Mouse (Mus musculus): ENCODE data around the gene Psmb7.

The Psmb7 gene

DNA sequence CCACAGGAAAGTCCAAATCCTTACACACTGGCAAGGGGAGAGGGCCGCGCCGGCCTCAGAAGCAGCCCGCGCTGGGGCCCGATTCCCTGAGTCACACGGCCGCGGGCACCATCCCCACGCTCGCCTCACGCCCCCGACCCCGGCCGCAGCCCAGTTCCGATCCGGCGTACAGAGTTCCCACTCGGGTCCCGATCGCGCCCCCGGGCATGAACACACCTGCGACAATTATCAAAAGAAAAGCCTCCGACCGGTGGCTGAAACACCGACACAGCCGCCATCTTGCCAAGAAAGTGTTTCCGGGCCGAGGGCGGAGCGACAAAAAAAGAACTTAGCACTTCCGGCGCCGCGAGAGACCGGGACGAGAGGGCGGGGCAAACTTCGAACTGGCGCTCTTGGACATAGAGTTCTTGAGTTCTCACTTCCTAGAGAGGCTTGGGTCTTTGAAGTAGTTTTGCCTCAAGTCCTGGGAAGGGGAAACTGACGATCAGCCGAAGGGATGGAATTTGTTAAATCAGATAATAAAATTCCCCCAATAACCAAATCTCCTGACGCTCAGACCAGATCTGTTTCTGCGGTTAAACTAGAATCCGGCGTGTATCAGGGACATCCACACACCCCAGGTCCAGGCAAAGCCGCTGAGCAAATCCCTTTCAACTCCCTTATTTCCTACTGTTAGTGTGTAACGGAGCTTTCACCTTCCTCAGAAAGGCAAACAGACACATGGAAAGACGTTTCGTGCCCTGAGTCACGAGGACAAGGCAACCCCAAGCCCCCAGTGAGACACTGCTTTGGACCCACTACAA is at the start of gene Psmb7:
Gene Psmb7 (minus strand): TSS at position 463 of the 803 bp plus-strand sequence.
- in situ Hi-C loops (cut with MboI; ENCODE audit: low pct_unique_long_range_greater_than_20kb in 1 of 2, low sequenced_read_pairs in 2 of 2, unreplicated experiment in 1 of 2): no loop called here

DNA sequence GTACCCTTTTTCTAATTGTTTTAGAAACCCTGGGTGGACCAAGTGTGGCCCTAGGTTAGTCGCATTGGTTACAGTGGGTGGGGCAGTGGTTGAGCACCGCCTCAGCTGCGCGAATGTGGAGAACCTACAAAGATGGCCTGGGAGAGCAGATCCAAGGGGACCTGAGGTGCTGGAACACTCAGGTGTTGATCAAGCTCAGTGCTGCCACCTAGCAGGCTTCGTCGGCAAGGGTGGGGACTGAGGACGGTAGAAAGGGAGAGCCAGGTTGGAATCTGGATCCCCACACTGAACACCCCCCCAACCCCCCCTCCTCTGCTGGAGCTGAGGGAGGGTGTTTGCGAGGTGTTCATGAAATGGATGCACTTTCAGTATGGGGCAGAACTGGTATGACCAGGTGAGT is 47.7 kb upstream of the Psmb7 start:
- in situ Hi-C loops (cut with MboI; ENCODE audit: low pct_unique_long_range_greater_than_20kb in 1 of 2, low sequenced_read_pairs in 2 of 2, unreplicated experiment in 1 of 2): no loop called here

DNA sequence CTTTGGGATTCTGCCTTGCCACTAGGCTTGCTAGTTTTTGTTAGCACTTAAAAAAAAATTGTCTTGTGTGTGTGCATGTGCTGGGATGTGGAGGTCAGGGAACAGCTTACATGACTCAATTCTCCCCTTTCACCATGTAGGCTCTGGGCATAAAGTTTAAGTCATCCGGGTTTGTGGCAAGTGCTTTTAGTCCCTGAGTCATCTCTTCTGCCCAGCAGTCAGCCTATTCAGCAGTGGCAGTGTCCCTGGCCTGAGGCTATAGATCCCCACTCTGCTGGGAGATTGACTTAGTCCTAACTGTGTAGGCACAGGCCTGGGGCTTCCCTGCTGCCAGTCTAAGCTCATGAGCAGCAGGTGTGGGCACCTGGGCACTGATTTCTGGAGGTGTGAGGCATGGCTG is 46.0 kb upstream of the Psmb7 start:
- in situ Hi-C loops (cut with MboI; ENCODE audit: low pct_unique_long_range_greater_than_20kb in 1 of 2, low sequenced_read_pairs in 2 of 2, unreplicated experiment in 1 of 2): no loop called here

DNA sequence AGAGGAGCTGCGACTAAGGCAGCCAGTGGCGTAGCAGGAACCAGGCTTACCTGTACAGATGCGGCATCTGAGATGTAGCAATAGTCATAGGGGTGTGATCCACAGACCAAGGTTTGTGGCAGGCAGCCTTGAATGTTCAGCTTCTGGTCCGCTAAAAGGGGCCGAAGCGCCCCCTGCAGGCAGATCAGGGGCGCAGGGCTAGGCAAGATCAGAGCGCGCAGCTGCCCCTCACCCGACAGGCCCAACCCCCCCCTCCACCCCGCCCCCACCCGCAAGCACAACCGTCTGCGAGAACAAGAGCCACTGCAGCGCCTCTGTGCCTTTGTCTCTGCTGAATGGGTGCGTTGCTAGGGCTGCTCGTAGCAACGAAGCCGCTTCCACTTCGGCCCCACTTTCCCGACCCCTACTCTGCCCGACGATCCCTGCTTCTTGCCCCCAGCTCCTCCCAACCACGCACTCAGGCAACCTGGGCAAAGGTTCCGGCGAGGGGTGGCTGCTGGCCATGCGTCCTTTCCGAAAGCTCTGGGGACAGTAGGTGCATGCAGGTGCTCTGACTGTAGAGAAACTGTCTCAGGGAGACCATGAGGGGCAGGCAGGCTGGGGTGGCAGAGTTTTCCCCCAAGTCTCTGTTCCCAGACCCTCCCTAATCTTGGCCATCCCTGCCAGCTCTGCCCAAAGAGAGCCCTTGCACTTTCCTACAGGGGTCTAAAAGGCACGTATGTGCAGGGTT is 45.1 kb upstream of the Psmb7 start:
- in situ Hi-C loops (cut with MboI; ENCODE audit: low pct_unique_long_range_greater_than_20kb in 1 of 2, low sequenced_read_pairs in 2 of 2, unreplicated experiment in 1 of 2): no loop called here

DNA sequence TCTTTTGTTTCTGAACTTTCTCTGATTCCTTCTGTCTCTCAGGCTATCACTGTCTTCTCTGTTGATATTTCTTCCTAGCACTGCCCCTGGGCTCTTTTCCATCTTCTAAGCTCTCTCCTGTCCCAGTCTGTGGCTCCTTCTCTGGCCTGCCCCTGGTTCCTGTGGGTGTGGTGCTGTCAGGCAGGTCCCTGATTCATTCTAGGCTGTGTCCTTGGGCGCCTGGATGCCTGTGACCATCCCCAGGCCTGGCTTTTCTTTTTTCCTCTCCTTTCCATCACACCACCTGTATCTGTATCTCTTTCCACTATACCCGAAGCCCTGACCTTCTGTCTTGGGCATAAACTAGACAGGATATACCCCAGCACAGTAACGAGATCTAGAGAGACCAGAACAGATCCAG is 41.9 kb upstream of the Psmb7 start:
- in situ Hi-C loops (cut with MboI; ENCODE audit: low pct_unique_long_range_greater_than_20kb in 1 of 2, low sequenced_read_pairs in 2 of 2, unreplicated experiment in 1 of 2): no loop called here

DNA sequence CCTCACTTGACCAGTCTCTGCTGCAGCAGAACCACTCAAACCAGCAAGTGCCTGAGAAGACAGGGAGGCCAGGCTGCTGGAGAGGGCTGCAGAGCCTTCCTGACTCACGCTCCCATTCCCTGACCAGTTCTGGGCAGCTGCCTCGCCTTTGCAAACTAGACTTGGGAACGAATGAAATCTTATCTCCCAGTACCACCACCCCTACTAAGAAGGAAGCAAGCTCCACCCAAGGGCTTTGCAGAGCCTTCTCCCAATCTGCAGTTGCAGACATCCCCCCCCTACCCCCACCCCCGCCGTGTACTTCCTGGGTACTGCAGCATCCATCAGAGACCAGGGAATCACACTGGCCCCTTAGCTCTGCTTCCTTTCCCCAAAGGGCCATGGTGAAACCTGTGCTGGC is 39.2 kb upstream of the Psmb7 start:
- in situ Hi-C loops (cut with MboI; ENCODE audit: low pct_unique_long_range_greater_than_20kb in 1 of 2, low sequenced_read_pairs in 2 of 2, unreplicated experiment in 1 of 2): no loop called here

DNA sequence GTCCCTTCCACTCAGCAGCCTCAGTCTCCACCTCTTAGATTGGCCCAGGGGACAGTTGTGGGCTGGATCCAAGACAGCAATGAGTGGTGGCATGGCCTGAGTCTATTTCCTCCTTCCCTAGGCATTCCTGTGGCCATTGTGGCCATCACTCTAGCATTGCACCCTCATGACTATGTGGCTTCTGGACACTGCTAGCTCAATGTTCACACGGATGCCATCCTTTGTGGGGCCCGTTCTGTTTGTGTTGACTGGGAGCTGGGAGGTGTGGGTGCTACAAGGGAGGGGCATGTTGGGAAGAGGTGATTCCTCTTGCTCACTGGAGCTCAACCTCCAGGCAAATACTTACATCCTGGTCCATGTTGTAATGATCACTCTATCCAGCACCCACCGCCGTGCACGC is 38.3 kb upstream of the Psmb7 start:
- in situ Hi-C loops (cut with MboI; ENCODE audit: low pct_unique_long_range_greater_than_20kb in 1 of 2, low sequenced_read_pairs in 2 of 2, unreplicated experiment in 1 of 2): no loop called here

DNA sequence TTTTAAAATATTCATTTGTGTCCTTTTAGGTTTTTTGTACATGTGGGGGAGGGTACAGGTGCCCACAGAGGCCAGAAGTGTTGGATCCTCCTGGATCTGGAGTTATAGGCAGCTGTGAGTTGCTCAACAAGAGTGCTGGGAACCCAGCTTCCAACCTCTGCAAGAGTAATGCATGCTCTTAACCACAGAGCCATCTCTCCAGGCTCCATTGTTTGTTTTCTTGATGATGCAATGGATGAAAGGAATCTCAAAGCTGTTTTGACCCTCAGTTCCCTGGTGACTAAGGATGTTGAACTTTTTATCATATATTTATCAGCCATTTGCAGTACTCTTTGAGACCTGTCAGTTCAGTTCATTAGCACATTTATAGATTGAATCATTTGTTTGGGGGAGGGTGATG is 35.1 kb upstream of the Psmb7 start:
- in situ Hi-C loops (cut with MboI; ENCODE audit: low pct_unique_long_range_greater_than_20kb in 1 of 2, low sequenced_read_pairs in 2 of 2, unreplicated experiment in 1 of 2): no loop called here

DNA sequence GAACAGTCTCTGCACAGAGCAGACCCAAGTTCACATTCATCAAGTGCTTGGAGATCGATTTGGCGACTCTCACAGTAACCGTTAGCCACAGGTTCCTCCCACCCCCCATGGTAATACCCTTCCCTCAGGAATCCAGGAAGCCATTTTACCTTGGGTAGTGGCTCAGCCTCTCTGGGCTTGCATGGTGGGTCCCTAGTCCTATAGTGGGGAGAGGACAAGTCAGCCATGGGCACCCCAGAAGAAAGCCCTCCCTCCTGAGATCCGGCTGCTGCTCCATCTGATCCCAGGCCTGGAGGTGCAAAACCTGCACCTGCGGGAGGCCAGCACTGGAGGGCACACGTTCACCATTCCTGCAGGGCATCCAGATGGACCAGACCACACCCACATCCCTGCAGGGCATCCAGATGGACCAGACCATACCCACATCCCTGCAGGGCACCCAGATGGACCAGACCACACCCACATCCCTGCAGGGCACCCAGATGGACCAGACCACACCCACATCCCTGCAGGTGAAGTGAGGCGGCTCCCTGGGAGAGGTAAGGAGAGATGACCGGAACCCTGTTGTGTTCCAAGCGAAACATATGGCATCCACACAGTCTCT is 31.6 kb upstream of the Psmb7 start:
- in situ Hi-C loops (cut with MboI; ENCODE audit: low pct_unique_long_range_greater_than_20kb in 1 of 2, low sequenced_read_pairs in 2 of 2, unreplicated experiment in 1 of 2): no loop called here

DNA sequence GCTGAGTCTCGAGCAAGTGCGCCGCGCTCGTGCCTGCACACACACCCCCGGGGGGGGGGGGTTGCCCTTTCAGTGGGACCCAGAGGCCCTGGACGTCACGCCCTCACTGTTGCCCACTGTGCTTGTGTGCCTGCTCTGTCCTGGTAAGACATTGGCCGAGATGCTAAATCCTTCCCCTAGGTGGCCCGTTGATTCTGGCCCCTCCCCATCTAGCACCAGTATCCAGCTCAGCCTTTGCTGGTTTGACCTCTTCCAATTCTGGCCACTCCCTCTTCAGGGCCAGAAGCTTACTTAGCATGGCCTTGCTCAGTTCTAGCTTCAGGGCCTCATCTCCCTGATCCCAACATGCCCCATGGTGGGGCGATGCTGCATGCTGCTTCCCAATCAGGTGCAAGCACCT is 28.6 kb upstream of the Psmb7 start:
- in situ Hi-C loops (cut with MboI; ENCODE audit: low pct_unique_long_range_greater_than_20kb in 1 of 2, low sequenced_read_pairs in 2 of 2, unreplicated experiment in 1 of 2): no loop called here

DNA sequence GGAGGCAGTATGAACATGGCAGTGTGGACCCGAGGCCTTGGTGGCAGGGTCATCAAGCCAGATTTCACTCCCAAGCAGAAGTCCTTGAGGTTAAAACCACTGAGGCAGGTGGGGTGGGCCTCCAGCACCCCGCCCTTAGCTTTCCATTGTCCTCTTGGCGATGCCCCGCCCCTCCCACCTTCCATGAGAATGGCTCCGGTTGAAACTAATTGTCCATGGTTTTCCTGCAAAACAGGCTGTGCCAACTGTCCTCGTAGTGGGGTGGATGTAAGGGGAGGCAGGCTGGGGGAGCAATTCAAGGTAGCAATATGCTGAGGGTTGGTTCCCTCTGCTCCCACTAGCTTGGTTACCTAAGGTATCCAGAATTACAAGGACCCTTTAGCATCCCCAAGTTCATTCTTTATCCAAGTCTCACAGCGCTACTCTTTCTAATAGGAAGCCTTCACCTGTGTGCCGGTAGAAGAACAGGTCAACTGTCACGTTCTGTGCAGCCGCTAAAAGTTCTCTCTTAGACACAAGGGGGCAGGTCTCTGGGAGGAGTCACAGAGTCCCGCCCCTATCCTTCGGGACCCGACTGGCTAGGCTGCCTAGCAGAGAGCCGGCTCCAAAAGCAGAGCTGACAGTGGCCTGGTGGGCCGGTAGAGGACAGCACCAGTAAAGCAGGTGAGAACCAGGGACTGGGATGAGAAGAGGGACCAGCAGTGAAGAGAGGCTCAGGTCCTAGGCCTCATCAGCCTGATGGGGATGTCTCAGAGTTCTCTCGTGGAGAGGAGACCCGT is 25.1 kb upstream of the Psmb7 start:
- in situ Hi-C loops (cut with MboI; ENCODE audit: low pct_unique_long_range_greater_than_20kb in 1 of 2, low sequenced_read_pairs in 2 of 2, unreplicated experiment in 1 of 2): no loop called here

DNA sequence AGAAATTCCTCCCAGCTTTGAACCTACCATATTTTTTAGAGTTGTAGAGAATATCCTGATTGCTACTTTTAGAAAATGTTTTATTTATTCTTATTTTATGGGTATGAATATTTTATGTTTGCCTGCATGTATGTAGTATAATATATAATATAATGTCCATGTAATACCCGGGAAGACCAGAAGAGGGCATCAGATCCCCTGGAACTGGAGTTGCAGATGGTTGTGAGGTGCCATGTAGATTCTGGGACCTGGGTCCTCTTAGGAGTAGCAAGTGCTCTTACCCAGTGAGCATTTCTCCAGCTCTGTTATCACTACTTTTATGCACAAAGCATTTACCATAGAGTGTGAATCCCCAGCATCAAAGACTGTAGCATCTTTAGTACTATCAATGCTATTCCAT is 17.5 kb upstream of the Psmb7 start:
- in situ Hi-C loops (cut with MboI; ENCODE audit: low pct_unique_long_range_greater_than_20kb in 1 of 2, low sequenced_read_pairs in 2 of 2, unreplicated experiment in 1 of 2): no loop called here

DNA sequence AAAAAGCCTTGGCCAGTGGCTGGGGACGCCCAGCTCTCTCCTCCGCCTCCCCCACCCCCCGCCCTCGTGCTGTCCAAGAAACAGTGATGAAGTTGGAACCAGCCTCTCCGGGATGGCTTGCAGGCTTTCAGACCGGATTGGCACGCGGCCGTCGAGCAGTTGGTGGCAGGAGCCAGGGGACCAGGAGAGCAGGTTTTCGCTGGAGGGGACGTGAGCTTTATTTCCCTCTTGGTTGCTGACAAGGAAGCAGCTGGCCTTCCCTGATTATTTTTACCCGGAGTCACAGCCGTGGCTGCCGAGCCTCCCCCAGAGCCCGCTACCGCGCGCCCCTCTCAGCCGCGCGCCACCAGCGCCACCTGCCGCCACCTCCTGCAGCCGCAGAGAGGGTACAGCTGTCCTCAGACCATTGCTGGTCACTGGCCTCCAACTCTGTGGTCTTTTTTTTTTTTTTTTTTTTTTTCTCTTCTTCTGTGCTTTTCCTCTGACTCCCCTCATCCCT is 14.5 kb upstream of the Psmb7 start:
- in situ Hi-C loops (cut with MboI; ENCODE audit: low pct_unique_long_range_greater_than_20kb in 1 of 2, low sequenced_read_pairs in 2 of 2, unreplicated experiment in 1 of 2): no loop called here

DNA sequence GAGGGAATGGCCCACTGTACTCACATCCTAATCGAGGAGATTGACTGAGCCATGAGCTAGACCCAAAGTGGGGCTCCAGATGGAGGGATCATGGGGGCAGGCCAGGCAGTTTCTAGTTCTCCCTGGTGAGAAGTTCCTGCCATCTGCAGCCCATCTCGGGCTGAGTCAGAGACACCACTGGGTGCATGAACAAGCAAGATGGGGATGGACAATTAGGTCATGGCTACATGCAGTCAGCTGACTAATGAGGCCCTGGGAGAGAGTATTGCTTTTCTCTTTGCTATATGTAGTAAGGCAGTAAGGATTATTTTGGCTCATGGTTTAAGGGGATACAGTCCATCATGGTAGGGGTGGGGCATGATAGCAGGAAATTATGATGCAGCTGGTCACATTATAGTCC is 9.8 kb upstream of the Psmb7 start:
- in situ Hi-C loops (cut with MboI; ENCODE audit: low pct_unique_long_range_greater_than_20kb in 1 of 2, low sequenced_read_pairs in 2 of 2, unreplicated experiment in 1 of 2): no loop called here

DNA sequence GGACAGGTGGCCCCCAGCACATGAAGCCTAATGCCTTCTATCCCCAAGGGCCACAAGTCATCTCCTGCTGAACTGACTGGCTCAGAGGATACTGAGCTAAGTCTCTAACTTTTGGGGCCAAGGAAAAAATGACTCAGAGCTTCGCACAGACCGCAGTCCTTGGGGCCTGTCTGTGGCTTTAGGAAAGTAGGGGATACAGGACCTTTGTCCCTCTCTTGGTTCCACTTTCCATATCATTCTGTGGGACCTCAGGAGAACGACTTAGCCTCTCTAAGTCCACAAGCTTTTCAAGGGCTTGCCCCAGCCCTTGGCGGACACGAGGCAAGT is 9.4 kb upstream of the Psmb7 start:
- in situ Hi-C loops (cut with MboI; ENCODE audit: low pct_unique_long_range_greater_than_20kb in 1 of 2, low sequenced_read_pairs in 2 of 2, unreplicated experiment in 1 of 2): no loop called here

DNA sequence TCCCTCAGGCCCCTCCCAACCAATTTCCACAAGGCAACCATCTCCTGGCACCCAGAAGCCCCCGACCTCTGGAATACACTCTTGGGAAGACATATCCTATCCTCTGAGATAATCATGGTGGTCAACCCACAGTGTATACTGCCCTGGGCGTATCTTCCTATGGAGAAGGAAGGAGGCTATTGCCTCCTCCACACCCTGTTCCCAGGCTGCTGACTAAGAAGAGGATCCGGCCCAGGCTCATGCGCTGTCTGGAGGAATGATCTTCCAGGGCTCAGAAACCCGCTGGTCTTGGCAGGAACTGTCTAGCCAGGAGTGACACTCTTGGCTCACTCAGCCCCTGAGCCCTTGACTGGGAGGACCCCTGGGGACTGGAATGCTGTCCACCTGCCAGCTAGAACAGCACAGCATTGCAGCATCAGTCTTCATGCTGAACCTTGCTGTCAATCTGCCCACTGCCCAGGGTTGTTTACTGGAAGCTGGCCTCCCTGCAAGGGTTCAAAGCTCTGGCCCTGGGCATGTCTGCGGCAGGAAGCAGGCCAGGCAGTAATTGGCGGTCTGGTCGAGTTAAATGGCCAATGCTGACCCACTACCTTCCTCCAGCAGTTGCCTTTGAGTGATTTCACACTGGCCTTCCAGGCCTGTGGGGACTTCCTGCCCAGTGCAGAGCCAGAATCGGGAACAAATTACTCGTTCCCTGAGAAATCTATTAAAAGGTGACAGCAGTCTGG is 8.8 kb upstream of the Psmb7 start:
- in situ Hi-C loops (cut with MboI; ENCODE audit: low pct_unique_long_range_greater_than_20kb in 1 of 2, low sequenced_read_pairs in 2 of 2, unreplicated experiment in 1 of 2): no loop called here

DNA sequence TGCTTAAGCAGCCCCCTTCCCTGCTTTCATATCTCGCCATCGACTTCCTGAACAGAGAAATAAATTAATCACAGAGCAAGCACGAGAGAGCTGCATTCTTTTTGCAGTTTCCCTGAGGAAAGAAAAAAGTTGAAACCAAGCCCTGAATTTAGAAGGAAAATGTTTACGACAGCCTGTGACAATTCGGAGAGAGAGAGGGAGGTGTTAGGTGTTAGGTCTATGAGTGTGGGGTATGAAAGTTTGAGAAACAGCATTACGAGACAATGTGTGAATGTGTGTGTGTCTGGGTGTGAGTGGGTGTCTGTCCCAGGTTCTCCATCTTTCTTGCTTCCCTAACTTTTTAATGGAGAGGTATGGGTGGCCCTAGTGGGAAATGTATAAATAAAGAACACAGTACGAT is 8.2 kb upstream of the Psmb7 start:
- in situ Hi-C loops (cut with MboI; ENCODE audit: low pct_unique_long_range_greater_than_20kb in 1 of 2, low sequenced_read_pairs in 2 of 2, unreplicated experiment in 1 of 2): no loop called here

DNA sequence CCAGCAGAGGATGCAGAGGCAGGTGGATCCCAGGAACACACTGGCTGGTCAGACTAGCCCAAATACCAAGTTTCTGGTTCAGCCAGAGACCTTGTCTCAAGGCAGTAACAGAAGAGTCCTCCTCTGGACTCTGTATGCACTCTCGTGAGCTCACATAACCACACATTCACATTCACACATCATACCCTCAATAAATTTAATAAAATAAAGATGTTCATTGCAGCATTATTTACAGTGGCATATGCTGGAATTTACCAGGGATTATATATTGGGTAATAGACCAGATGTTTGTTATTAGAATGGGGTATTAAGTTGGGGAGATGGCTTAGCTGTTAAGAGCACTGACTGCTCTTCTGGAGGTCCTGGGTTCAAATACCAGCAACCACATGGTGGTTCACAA is 6.5 kb upstream of the Psmb7 start:
- in situ Hi-C loops (cut with MboI; ENCODE audit: low pct_unique_long_range_greater_than_20kb in 1 of 2, low sequenced_read_pairs in 2 of 2, unreplicated experiment in 1 of 2): no loop called here
